8 mouse cellular contexts compared by ENCODE assay signal in the genomic region with DNA sequence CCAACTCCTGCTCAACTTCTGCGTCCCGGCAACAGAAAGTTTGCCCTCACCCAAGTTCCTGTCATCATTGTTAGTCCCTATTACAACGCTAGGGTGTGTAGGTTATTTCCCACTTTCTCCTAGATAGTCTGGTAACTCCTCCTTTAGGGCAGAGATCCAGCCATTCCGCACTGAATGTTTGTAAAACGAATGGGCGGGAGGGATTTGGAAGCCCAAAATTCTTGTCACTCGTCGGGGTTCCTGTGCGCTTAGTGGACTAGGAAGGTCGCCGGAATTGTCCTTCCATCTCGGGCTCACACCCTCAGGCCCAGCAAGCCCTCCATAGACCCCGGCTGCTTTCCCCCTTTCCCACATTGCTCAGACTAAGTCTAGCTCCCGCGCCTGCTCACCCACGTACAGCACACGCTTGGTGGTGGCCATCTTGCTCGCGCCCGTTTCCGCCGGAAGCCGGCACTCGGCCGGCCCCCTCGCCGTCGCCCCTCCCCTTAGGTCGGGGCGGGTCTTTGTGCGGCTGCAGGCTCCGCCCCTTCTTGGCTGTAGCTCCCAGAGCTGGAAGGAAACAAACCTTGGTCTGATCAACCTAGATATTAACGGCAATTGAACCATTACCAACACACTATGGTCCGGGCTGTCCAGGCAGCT. TPM values are rescaled to one million over a fixed set of nuclear protein-coding genes. Genes with fewer than 3 reads are reported as not detected.
DNase-seq lines count a peak whose midpoint lies in the region; ATAC-seq and TF ChIP-seq lines count a peak whose summit lies in the region.

A gene (minus strand): TSS at position 439 of the 642 bp plus-strand sequence.

- peak; percentile 99 for TF ChIP-seq POLR2A in CH12.LX (IDR thresholded peaks at IDR 0.05; ENCODE audit: low read depth, low read length)

- H3K4me2 ChIP-seq in CH12.LX (ENCODE audit: insufficient read depth, low read depth, poor library complexity, severe bottlenecking): peak within 1 kb of the TSS; percentile 94
- peak within 1 kb of the TSS; percentile 86 for H3K4me2 ChIP-seq in heart, embryonic 15.5 days
- peak within 1 kb of the TSS; percentile 81 for H3K4me2 ChIP-seq in liver, postnatal 0 days (ENCODE audit: low read depth, low read length)
- peak within 1 kb of the TSS; percentile 91 for H3K4me2 ChIP-seq in neural tube, embryonic 14.5 days (ENCODE audit: low read depth, low read length)

- DNase-seq in CH12.LX (ENCODE audit: extremely low read depth): peak; percentile 85
- DNase-seq in c-Kit-positive CD71-negative TER-119-negative erythroid progenitor cells, embryonic 14.5 days (ENCODE audit: low read depth): peak; percentile 71
- DNase-seq in forebrain, embryonic 10.5 days (ENCODE audit: extremely low spot score, low spot score): peak; percentile 89
- peak; percentile 87 to 88 for DNase-seq in kidney, postnatal 25 days
- DNase-seq in liver, postnatal 0 days: peak; percentile 95
- DNase-seq in testis, postnatal 10 days (ENCODE audit: low spot score): peak; percentile 89

- H3K4me1 ChIP-seq in CH12.LX (ENCODE audit: control insufficient read depth in 1 of 2, insufficient read depth in 2 of 2): peaks cover 4 to 20% of the 10 kb centered on the region in 2 experiments; a peak in 3 of 4 replicates
- H3K4me1 ChIP-seq in forebrain, embryonic 10.5 days: peaks cover 25% of the 10 kb centered on the region
- H3K4me1 ChIP-seq in heart, embryonic 15.5 days (replicated peaks): peaks cover 10% of the 10 kb centered on the region
- H3K4me1 ChIP-seq in liver, postnatal 0 days (ENCODE audit: insufficient read depth): peaks cover 7% of the 10 kb centered on the region
- H3K4me1 ChIP-seq in neural tube, embryonic 14.5 days (ENCODE audit: control insufficient read depth, insufficient read depth, low read length): peaks cover 6% of the 10 kb centered on the region

- H3K79me2 ChIP-seq in CH12.LX (replicated peaks; ENCODE audit: control insufficient read depth, extremely low read depth, insufficient read depth, poor library complexity, severe bottlenecking): peaks cover 12% of the 10 kb centered on the region

- peaks cover 15 to 24% of the 10 kb centered on the region in 2 experiments for H3K36me3 ChIP-seq in CH12.LX (replicated peaks in 1 of 2; ENCODE audit: control insufficient read depth in 1 of 2, insufficient read depth in 1 of 2, low read length in 1 of 2)
- peaks cover 27% of the 10 kb centered on the region for H3K36me3 ChIP-seq in forebrain, embryonic 10.5 days (replicated peaks)
- peaks cover 18% of the 10 kb centered on the region for H3K36me3 ChIP-seq in heart, embryonic 15.5 days
- H3K36me3 ChIP-seq in liver, postnatal 0 days (replicated peaks; ENCODE audit: insufficient read depth, low read length): peaks cover 15% of the 10 kb centered on the region
- H3K36me3 ChIP-seq in neural tube, embryonic 14.5 days (ENCODE audit: control insufficient read depth, insufficient read depth, low read length): peaks cover 7% of the 10 kb centered on the region; the same call in 1 of the 2 replicates

- dilution Hi-C loops in CH12.LX (cut with MboI; ENCODE audit: extremely low pct_ligation_motif_present, extremely low pct_unique_long_range_greater_than_20kb, low sequenced_read_pairs): no loop called here

- H3K4me3 ChIP-seq in CH12.LX (replicated peaks in 1 of 3; ENCODE audit: low read depth in 2 of 3, low read length in 2 of 3, poor library complexity in 1 of 3): peak within 1 kb of the TSS; percentile 80 to 94 (median 80)
- H3K4me3 ChIP-seq in forebrain, embryonic 10.5 days: peak within 1 kb of the TSS; percentile 81
- H3K4me3 ChIP-seq in heart, embryonic 15.5 days: peak within 1 kb of the TSS; percentile 79
- peak within 1 kb of the TSS; percentile 75 for H3K4me3 ChIP-seq in liver, postnatal 0 days (ENCODE audit: low read depth, low read length)
- H3K4me3 ChIP-seq in neural tube, embryonic 14.5 days (ENCODE audit: low read depth, low read length): peak within 1 kb of the TSS; percentile 62

- peaks cover 23% of the 10 kb centered on the region for H3K27me3 ChIP-seq in CH12.LX (replicated peaks)
- H3K27me3 ChIP-seq in forebrain, embryonic 10.5 days (ENCODE audit: poor library complexity, severe bottlenecking): peaks cover 6% of the 10 kb centered on the region
- no peaks in the 10 kb centered on the region for H3K27me3 ChIP-seq in heart, embryonic 15.5 days
- H3K27me3 ChIP-seq in liver, postnatal 0 days (ENCODE audit: insufficient read depth, low read length): no peaks in the 10 kb centered on the region
- H3K27me3 ChIP-seq in neural tube, embryonic 14.5 days (ENCODE audit: control insufficient read depth, insufficient read depth, low read length): no peaks in the 10 kb centered on the region

- in situ Hi-C loops in CH12.LX (cut with MboI; ENCODE audit: low pct_ligation_motif_present, low pct_unique_long_range_greater_than_20kb, low sequenced_read_pairs): no loop called here

- peak within 1 kb of the TSS; percentile 80 for H3K9ac ChIP-seq in CH12.LX (ENCODE audit: insufficient read depth, low read depth)
- peak within 1 kb of the TSS; percentile 67 for H3K9ac ChIP-seq in heart, embryonic 15.5 days
- peak within 1 kb of the TSS; percentile 60 for H3K9ac ChIP-seq in liver, postnatal 0 days (replicated peaks)
- peak within 1 kb of the TSS; percentile 50 for H3K9ac ChIP-seq in neural tube, embryonic 14.5 days (replicated peaks; ENCODE audit: low read depth, low read length)

- TF ChIP-seq CTCF in CH12.LX (conservative IDR thresholded peaks at IDR 0.05 in 1 of 2, IDR thresholded peaks at IDR 0.05 in 1 of 2; ENCODE audit: low read depth in 2 of 2, low read length in 2 of 2): no peak
- peak; percentile 29 for TF ChIP-seq CTCF in liver, postnatal 0 days (IDR thresholded peaks at IDR 0.05; ENCODE audit: low read depth)

- WGBS in forebrain, embryonic 10.5 days: under 1% methylated on average over 34 of the region's 34 CpGs
- WGBS in heart, embryonic 15.5 days: under 1% methylated on average over 34 of the region's 34 CpGs
- 2% methylated on average over 34 of the region's 34 CpGs for WGBS in liver, postnatal 0 days (ENCODE audit: insufficient replicate concordance)
- under 1% methylated on average over 34 of the region's 34 CpGs for WGBS in neural tube, embryonic 14.5 days

- no peak for TF ChIP-seq RAD21 in CH12.LX (IDR thresholded peaks at IDR 0.05; ENCODE audit: low read depth, low read length)

- ATAC-seq in heart, embryonic 15.5 days (replicated peaks; ENCODE audit: insufficient number of reproducible peaks, insufficient read depth, low FRiP score, low read depth): peak; percentile 95
- peak; percentile 99 for ATAC-seq in liver, postnatal 0 days
- peak; percentile 98 for ATAC-seq in neural tube, embryonic 14.5 days (ENCODE audit: low read depth)

- H3K27ac ChIP-seq in CH12.LX (ENCODE audit: insufficient read depth, low read depth): 0 out of 2 replicates have a peak within 1 kb of the TSS, but pooled peaks have one; percentile 5
- peak within 1 kb of the TSS; percentile 92 for H3K27ac ChIP-seq in forebrain, embryonic 10.5 days
- H3K27ac ChIP-seq in heart, embryonic 15.5 days: peak within 1 kb of the TSS; percentile 92
- H3K27ac ChIP-seq in liver, postnatal 0 days (ENCODE audit: low read depth): peak within 1 kb of the TSS; percentile 74
- H3K27ac ChIP-seq in neural tube, embryonic 14.5 days (ENCODE audit: low read depth, low read length): peak within 1 kb of the TSS; percentile 69

- H3K9me3 ChIP-seq in CH12.LX (replicated peaks; ENCODE audit: low read length): no peaks in the 10 kb centered on the region
- H3K9me3 ChIP-seq in forebrain, embryonic 10.5 days: no peaks in the 10 kb centered on the region
- no peaks in the 10 kb centered on the region for H3K9me3 ChIP-seq in heart, embryonic 15.5 days (replicated peaks)
- H3K9me3 ChIP-seq in liver, postnatal 0 days (ENCODE audit: low read length): no peaks in the 10 kb centered on the region
- H3K9me3 ChIP-seq in neural tube, embryonic 14.5 days (ENCODE audit: control insufficient read depth, low read length): no peaks in the 10 kb centered on the region

- TF ChIP-seq EP300 in CH12.LX (IDR thresholded peaks at IDR 0.05; ENCODE audit: low read length): no peak
- peak; percentile 5; the same call in 1 of the 2 replicates for TF ChIP-seq EP300 in liver, postnatal 0 days (IDR thresholded peaks at IDR 0.05; ENCODE audit: low read depth)

TF ChIP-seq in CH12.LX, 34 proteins besides CTCF, POLR2A, EP300 and RAD21 (continues in another document):
- 0 out of 2 replicates have a peak, but pooled peaks have one; percentile 8 for TF ChIP-seq BHLHE40 (IDR thresholded peaks at IDR 0.05; ENCODE audit: low read depth, low read length)
- no peak; the same call in 1 of the 2 replicates for TF ChIP-seq RCOR1 (conservative IDR thresholded peaks at IDR 0.05; ENCODE audit: low read depth, low read length)
- TF ChIP-seq CHD2 (IDR thresholded peaks at IDR 0.05; ENCODE audit: low read length): no peak
- peak; percentile 96 for TF ChIP-seq NELFE (IDR thresholded peaks at IDR 0.05; ENCODE audit: low read depth, low read length)
- peak; percentile 48; the same call in 1 of the 2 replicates for TF ChIP-seq MEF2A (IDR thresholded peaks at IDR 0.05; ENCODE audit: borderline replicate concordance, low read depth, low read length)
- peak; percentile 59 for TF ChIP-seq IRF4 (IDR thresholded peaks at IDR 0.05; ENCODE audit: low read depth, low read length)
- no peak for TF ChIP-seq MAFK (IDR thresholded peaks at IDR 0.05; ENCODE audit: insufficient replicate concordance, low read length)
- TF ChIP-seq NRF1 (IDR thresholded peaks at IDR 0.05; ENCODE audit: low read depth, low read length): peak; percentile 73
- peak; percentile 86 for TF ChIP-seq MXI1 (IDR thresholded peaks at IDR 0.05; ENCODE audit: low read depth, low read length)
- TF ChIP-seq TBP (conservative IDR thresholded peaks at IDR 0.05; ENCODE audit: low read depth, low read length): peak; percentile 80
- TF ChIP-seq E2F4 (IDR thresholded peaks at IDR 0.05; ENCODE audit: insufficient replicate concordance, low read depth, low read length): 0 out of 2 replicates have a peak, but pooled peaks have one; percentile 48
- peak; percentile 82 for TF ChIP-seq SIN3A (IDR thresholded peaks at IDR 0.05; ENCODE audit: low read length)
- no peak for TF ChIP-seq CHD1 (IDR thresholded peaks at IDR 0.05; ENCODE audit: low read depth, low read length)
- peak; percentile 96 for TF ChIP-seq TCF12 (IDR thresholded peaks at IDR 0.05; ENCODE audit: low read depth, low read length)
- TF ChIP-seq USF2 (conservative IDR thresholded peaks at IDR 0.05; ENCODE audit: low read depth, low read length): no peak
- peak; percentile 94 for TF ChIP-seq ZMIZ1 (IDR thresholded peaks at IDR 0.05; ENCODE audit: low read depth, low read length)

RNA-seq across cellular contexts. Expression of the gene that starts here (rescaled TPM):
- 86.8 and 94.0 TPM in 2 replicates for total RNA-seq in CH12.LX (2012; rRNA removed)
- total RNA-seq in CH12.LX (2014; rRNA removed): 84.5 and 89.4 TPM in 2 replicates
- 68.3 and 69.7 TPM in 2 replicates for polyA plus RNA-seq in CH12.LX (2012; ENCODE audit: insufficient read length, low read depth)
- polyA plus RNA-seq in forebrain, embryonic 10.5 days (2016; fragmentation: Nextera tagmentation; extraction: Ambion mirVana): 142 and 145 TPM in 2 replicates
- polyA plus RNA-seq in heart, embryonic 15.5 days (2015; fragmentation: Nextera tagmentation; extraction: Ambion mirVana): 51.3 and 58.0 TPM in 2 replicates
- 25.4 and 26.6 TPM in 2 replicates for polyA plus RNA-seq in liver, postnatal 0 days (2015; fragmentation: Nextera tagmentation; extraction: Ambion mirVana)
- polyA plus RNA-seq in neural tube, embryonic 14.5 days (2014; fragmentation: Nextera tagmentation; extraction: Ambion mirVana): 54.8 and 56.0 TPM in 2 replicates

Comparison
In these comparisons a context has a peak if more than half of its experiments do, and no peak if none do; other contexts are left out.
1. Peak in every context shown above with its lines: DNase-seq, ATAC-seq, H3K4me3 ChIP-seq and H3K27ac ChIP-seq.
2. H3K27ac ChIP-seq: peak in every context shown above with its lines; median percentile 92 in forebrain, embryonic 10.5 days; 92 in heart, embryonic 15.5 days; 74 in liver, postnatal 0 days; 69 in neural tube, embryonic 14.5 days; 5 in CH12.LX.